Mouse (Mus musculus): ENCODE data around the gene Tox2.
A peak's percentile ranks its signal among the peaks of the same experiment; 100 is the strongest.

Tox2 gene

DNA sequence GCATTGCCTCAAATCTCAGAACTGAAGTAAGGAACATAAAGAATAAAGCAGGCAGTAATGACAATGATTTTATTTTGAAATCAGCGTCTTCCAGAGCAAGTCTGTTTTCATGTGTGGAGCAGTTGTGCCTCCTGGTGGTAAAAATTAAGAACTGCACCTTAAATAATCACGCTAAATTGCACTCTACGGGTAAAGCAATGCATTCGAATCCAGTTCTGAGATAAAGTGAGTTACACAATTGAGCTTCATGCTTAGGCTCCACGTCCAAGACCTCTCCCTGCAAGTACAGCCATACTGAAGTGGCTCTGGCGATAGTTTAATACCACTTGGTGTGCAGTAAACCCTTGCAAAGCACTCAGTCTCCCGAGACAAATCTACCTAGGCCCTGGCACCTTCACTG lies 127.8 kb downstream of the Tox2 start:
- DNase-seq: peak in 1 of 2 experiments; percentile 32

- no peak for DNase-seq
Measured at GRCm38 (mm10) chr2:163331423-163331822, 128.5 kb downstream of the Tox2 start.

GRCm38 (mm10) chr2:163332368-163333055 lies 129.6 kb downstream of the Tox2 start:
- no peak for DNase-seq

- peak; percentile 31 to 47 for DNase-seq
Measured at GRCm38 (mm10) chr2:163340263-163340662, 137.3 kb downstream of the Tox2 start.

DNA sequence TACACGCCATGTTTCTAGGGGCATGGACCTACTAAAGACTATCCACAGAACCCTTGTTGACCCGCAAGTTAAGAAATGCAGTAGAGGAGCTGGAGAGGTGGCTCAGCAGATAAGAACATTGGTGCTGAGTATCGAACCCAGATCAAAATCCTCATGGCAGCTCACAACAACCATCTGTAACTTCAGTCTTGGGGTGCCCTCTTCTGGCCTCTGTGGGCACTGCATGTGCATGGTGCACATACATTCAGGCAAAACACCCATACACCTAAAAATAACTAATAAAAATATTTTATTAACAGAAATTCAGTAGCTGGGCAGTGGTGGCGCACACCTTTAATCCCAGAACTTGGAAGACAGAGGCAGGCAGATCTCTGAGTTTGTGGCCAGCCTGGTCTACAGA lies 140.7 kb downstream of the Tox2 start:
- DNase-seq: no peak

DNA sequence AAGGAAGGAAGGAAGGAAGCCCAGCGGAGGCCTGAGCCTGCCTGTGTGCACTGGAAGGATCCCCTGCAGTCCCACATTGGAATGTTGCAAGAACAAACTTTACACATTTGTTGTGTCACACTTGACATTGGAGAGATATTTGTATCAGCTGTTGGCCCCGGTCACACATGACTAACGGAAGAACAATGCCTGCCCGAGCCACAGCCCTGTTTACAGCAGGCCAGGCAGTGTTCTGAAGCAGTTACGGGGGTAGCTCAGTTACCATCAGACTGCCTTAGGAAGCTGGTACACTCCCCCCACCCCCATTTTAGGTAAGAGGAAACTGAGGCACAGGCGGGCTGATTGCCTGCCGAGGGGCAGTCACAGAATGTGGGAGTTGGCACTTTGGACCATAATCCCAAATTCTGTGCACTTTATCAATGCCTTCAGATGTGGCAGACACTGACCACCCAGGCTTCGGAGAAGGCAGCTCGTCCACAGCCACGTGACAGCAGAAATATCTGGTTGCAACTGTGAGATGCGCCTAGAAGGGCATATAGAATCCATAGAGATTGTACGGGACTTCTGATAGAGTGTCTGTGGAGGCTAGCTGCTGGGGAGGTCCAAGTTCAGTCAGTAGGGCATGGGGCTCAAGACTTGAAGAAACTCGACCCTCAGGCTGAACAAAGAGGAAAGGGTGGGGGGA lies 142.2 kb downstream of the Tox2 start:
- no peak for DNase-seq

DNA sequence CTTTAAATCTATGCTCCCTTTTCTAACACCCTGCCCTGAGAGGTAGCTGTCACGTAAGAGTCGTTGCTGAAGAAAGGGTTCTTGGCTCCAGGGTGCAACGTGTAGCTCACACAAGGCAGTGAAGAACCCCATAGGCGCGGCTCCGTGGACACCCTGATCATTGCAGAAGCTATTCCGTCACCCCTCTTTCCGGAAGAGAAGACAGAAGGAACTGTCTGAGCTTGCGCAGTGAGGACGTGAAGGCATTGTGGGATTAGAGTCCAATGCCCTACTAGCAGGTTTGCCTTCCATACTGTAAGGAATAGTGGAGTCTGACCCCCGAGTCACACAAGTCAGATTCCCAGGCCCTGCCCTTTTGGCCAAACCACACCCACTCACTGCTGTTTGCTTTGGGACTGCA lies 143.6 kb downstream of the Tox2 start:
- no peak for DNase-seq

GRCm38 (mm10) chr2:163347517-163348184 lies 144.7 kb downstream of the Tox2 start:
- DNase-seq: no peak

DNA sequence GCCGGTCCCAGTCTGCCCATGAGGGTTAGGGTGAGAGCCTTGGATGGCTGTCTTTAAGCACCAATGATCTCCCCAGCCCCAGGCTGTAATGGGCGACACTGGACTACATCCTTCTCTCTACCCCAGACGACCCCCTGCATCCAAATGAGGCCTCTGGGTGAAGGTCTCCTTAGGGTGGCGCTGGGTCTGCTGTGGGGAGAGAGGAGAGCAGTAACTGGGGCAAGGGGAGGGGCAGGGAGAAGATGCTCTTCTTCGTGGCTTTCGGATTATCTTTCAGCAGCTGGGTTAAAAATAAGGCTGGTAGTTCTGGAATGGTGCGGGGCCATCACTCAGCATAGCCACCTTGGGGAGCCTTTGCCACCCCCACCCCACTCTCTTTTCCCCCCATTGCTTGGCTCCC lies 145.8 kb downstream of the Tox2 start:
- DNase-seq: no peak

GRCm38 (mm10) chr2:163349411-163349810 lies 146.5 kb downstream of the Tox2 start:
- no peak for DNase-seq

DNA sequence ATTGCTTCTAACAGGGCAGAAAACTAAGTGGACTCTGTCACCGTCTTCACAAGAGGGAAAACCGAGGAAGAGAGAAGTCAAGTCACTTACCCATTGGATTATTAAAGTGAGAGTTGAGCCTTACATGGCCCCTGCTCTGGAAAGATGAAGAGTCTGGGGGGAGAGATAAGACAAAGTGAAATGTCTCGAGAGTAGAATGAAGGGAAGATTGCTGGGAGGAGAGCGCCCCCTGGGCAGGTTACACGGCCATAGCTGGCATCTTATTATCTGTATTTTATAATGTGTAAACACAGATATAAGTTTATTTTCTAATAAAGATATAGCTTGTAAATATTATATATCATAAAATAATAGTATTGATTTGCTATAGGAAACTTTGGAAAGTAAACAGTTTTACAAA lies 147.5 kb downstream of the Tox2 start:
- DNase-seq: no peak

DNA sequence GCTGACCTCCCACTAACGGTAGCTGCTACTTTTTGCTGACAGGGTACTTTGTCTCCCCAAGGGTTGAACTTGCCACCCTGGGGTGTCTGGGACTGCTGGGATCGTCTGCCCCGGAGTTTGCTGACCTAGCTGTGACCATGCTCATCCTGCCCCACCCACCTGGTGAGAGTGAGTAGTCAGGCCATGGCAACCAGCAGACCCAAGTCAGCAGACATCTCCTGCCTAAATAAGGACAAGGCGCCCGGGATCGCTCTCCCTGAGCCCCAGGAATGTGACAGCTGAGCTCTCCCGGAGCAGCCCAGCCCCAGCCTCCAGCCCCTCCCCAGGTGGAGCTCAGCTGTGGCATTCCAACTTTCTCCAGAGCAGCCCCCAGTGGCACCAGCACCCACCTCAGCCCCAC lies 150.8 kb downstream of the Tox2 start:
- no peak for DNase-seq

DNA sequence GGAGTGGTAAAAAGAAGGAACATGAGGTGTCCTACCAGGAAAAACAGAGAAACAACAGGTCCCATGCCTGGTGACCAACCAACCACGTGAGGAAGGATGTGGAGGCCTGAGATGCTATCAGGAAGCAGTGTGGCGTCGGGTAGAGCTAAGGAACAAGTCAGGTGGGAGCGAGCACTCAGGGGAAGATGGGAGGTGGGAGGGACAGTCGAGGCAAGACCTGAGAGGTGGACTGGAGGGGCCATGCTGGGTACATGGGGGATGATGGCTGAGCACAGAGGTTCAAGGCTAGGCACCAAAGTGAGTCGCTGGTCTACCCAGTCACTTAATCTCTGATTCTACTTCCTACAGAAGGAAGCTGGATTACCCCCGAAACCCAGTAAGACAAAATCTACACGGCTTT lies 152.7 kb downstream of the Tox2 start:
- DNase-seq: no peak

GRCm38 (mm10) chr2:163356113-163356840 lies 153.4 kb downstream of the Tox2 start:
- no peak for DNase-seq

DNA sequence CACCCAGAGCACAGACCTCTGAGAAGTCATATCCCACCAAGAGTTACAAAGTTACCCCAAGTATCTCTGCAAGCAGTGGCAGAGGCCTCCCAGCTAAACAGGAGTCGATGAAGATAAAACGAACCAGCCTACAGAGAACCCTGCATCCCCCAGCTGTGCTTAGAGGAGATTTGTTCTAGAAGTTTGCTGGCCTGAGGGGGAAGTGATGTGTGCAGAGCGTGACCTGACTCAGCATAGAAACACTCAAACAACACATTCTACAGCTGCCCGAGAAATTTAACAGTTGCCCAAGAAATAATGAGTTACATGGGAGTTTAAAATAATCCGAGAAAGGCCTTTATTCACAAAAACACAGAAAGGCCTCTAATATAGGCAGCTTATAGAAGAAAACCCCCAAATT lies 155.7 kb downstream of the Tox2 start:
- no peak for DNase-seq

GRCm38 (mm10) chr2:163359253-163359652 lies 156.3 kb downstream of the Tox2 start:
- no peak for DNase-seq

- no peak for DNase-seq
Measured at GRCm38 (mm10) chr2:163360858-163361623, 158.1 kb downstream of the Tox2 start.

GRCm38 (mm10) chr2:163362940-163363921 lies 160.3 kb downstream of the Tox2 start:
- DNase-seq: no peak

GRCm38 (mm10) chr2:163364785-163365541 lies 162.0 kb downstream of the Tox2 start:
- DNase-seq: no peak

GRCm38 (mm10) chr2:163370175-163370574 lies 167.2 kb downstream of the Tox2 start:
- DNase-seq: no peak

DNA sequence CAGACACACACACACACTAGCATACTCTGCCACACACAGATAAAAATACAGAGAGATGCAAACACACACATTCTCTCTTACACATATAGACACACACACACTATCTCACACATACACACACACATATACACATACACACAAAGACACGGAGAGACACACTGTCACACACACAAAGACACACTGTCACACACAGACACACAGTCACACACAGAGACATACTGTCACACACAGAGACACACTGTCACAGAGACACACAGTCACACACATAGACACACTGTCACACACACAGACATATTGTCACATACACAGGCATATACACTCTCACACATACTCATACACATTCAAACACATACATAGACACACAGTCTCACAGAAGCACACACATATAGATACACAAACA lies 169.7 kb downstream of the Tox2 start:
- no peak for DNase-seq
